Mouse (Mus musculus) forebrain, postnatal 0 days (tissue): ENCODE measurements around the gene Pard6b. TPM values are rescaled to one million over a fixed set of nuclear protein-coding genes. Genes with fewer than 3 reads are reported as not detected.

Experiments used
- ATAC-seq: fragments of 200-750 bp; cut with Nextera tagmentation; 2 replicates; pipeline ENCODE4 v1.8.0; 2017; ENCODE audit warnings: mild to moderate bottlenecking, moderate library complexity
- DNase-seq: peaks from one replicate; pipeline ENCODE4 v3.0.0-alpha.2; 2015
- H3K27ac ChIP-seq: fragments of 300-500 bp; sonication (generic); 2 replicates; pipeline ENCODE4 v1.5.1; 2014; ENCODE audit warnings: low read depth, mild to moderate bottlenecking, antibody characterized with exemption, low read length, moderate library complexity, mixed read lengths
- H3K27me3 ChIP-seq: fragments of 300-500 bp; sonication (generic); 2 replicates; pipeline ENCODE4 v1.6.1; 2014; ENCODE audit warnings: mild to moderate bottlenecking, low read length, mixed read lengths; ENCODE audit not compliant: insufficient read depth
- H3K36me3 ChIP-seq: fragments of 300-500 bp; sonication (generic); 2 replicates; pipeline ENCODE4 v1.6.1; 2014; ENCODE audit warnings: mild to moderate bottlenecking, moderate library complexity; ENCODE audit not compliant: insufficient read depth
- H3K4me1 ChIP-seq: fragments of 300-500 bp; sonication (generic); 2 replicates; pipeline ENCODE4 v1.6.1; 2014; ENCODE audit warnings: antibody characterized with exemption; ENCODE audit not compliant: insufficient read depth
- H3K4me2 ChIP-seq: fragments of 300-500 bp; sonication (generic); 2 replicates; pipeline ENCODE4 v1.6.1; 2014; ENCODE audit warnings: low read depth, mild to moderate bottlenecking, moderate library complexity
- H3K4me3 ChIP-seq: fragments of 300-500 bp; sonication (generic); 2 replicates; pipeline ENCODE4 v1.5.1; 2014; ENCODE audit warnings: low read depth, low read length, mixed read lengths
- H3K9ac ChIP-seq: fragments of 300-500 bp; sonication (generic); 2 replicates; pipeline ENCODE4 v1.6.1; 2014; ENCODE audit warnings: mild to moderate bottlenecking
- H3K9me3 ChIP-seq: fragments of 300-500 bp; sonication (generic); 2 replicates; pipeline ENCODE4 v1.6.1; 2016; ENCODE audit warnings: low read length
- CTCF ChIP-seq: sonication (generic); IDR thresholded peaks from 2 replicates; pipeline ENCODE4 v1.5.1; 2016; ENCODE audit warnings: antibody characterized with exemption, control low read depth, low read depth
- WGBS: fragments of 180-500 bp; shearing (Covaris S2); extraction: QIAGEN DNeasy Blood & Tissue Kit; methylation state at CpG from one replicate; pipeline ENCODE4 v1.1.7; 2014; 5-methylcytosine and 5-hydroxymethylcytosine counted together
- polyA plus RNA-seq: library from polyadenylated mRNA; unstranded; fragments of >200 nt; fragmentation: Nextera tagmentation; extraction: Ambion mirVana; gene quantifications from 2 replicates; pipeline ENCODE4 v1.2.1, GENCODE M21; 2015
- total RNA-seq: library from RNA; depleted of rRNA; stranded (reverse); fragments of >200 nt; gene quantifications from 2 replicates; pipeline ENCODE4 v1.2.3, GENCODE M21; 2014

Pard6b gene
- total and polyA plus RNA-seq, 2 experiments from 2014 or later = 4.1 to 5.3 TPM

DNA sequence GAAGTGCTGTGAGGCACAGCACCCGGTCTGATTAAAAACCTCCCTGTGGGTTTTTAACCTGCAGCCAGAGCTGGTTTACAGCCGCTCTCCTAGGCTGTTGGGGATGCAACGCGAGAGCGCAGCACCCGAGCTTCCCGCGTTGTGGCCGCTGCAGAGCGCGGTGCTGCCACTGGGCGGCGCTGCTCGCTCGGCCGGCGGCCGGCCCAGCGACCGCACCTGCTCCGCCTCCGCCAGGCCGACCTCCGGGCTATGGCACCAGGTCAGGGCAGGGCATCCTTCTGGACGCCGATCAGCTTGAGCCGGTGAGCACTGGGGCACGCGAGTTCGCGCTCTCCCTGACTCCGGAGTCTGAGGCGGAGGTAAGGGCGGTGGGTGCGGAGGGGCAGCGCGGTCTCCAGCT lies 36.3 kb downstream of the Pard6b start:
- Histone ChIP-seq H3K27me3 (no peaks in the 10 kb centered on the region), H3K36me3 (no peaks in the 10 kb centered on the region), H3K4me2 (peak overlapping the region; percentile 54), H3K9me3 (no peaks in the 10 kb centered on the region), H3K9ac (peak overlapping the region; percentile 43), H3K4me3 (peak overlapping the region; percentile 33), H3K27ac (no peak overlapping the region), H3K4me1 (peaks cover 3% of the 10 kb centered on the region)
- TF ChIP-seq CTCF = peak; percentile 80
- DNase-seq = peak; percentile 79
- ATAC-seq = peak; percentile 50; the same call in 1 of the 2 replicates
- WGBS = under 1% methylated on average over 37 of the region's 37 CpGs

DNA sequence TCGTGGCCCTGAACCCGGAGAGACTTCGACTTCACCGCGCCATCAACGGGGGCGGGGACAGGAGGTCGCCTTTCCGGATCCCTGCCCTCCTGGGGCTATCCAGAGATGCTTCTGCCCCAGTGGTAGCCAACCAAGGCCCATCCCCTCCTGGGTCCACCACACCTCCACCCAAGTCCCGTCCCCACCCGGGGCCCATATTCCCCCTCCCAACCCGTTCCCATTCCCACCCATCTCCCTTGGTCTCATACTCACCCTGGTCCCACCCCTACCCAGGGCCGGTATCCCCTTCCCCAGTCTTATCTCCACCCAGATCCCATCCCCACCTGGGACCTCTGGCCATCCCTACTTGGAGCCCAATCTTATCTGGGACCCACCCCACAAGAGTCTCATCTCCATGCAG lies 36.7 kb downstream of the Pard6b start:
- under 1% methylated on average over 13 of the region's 13 CpGs for WGBS

DNA sequence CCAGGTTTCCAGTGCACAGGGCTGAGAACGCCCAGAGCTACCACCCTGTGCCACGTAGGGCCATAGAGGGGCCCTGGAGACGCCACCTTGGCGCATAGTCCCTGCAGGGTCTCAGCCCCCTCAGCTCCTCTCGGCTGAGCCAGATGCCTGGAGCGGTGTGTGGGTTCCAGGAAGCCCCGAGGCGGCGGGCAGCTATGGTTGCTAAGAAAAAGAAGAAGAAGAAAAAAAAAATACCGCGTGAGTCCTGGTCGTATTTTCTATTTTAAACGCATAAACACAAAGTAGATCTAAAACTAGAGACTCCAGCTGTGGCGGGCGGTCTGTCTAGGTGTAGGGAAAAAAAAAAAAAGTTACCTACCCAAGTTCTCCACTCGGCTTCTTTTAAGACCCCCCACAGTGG lies 37.2 kb downstream of the Pard6b start:
- Histone ChIP-seq H3K9me3 (no peaks in the 10 kb centered on the region), H3K4me3 (0 out of 2 replicates have a peak overlapping the region, but pooled peaks have one; percentile 33), H3K27ac (no peak overlapping the region), H3K4me2 (peak overlapping the region; percentile 54), H3K4me1 (peaks cover 3% of the 10 kb centered on the region), H3K36me3 (no peaks in the 10 kb centered on the region), H3K9ac (0 out of 2 replicates have a peak overlapping the region, but pooled peaks have one; percentile 43), H3K27me3 (no peaks in the 10 kb centered on the region)
- TF ChIP-seq CTCF = no peak
- DNase-seq (no peak), ATAC-seq (no peak)
- 43% methylated on average over 16 of the region's 16 CpGs for WGBS

More for the DNA sequence above, 36.7 kb downstream of the Pard6b start:
- no peak for DNase-seq
- Histone ChIP-seq H3K27ac (no peak overlapping the region), H3K4me1 (peaks cover 3% of the 10 kb centered on the region), H3K4me3 (peak overlapping the region; percentile 33), H3K4me2 (peak overlapping the region; percentile 54), H3K27me3 (no peaks in the 10 kb centered on the region), H3K9ac (peak overlapping the region; percentile 43), H3K9me3 (no peaks in the 10 kb centered on the region), H3K36me3 (no peaks in the 10 kb centered on the region)
- no peak for TF ChIP-seq CTCF
- ATAC-seq = no peak

DNA sequence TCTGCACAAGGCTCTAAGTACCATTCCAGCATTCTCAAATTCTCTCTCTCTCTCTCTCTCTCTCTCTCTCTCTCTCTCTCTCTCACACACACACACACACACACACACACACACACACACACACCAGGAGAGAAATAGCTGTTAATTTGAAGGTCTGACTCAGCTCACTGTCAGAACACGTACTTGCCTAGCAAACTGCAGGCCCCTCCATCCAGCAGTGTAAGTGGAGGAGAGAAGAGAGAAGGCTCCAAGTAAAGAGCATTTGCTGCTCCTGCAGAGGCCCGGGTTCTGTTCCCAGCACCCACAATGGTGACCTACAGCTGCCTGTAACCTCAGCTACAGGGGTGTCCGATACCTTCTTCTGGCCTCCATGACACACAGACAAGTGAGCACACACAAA lies 37.7 kb downstream of the Pard6b start:
- Histone ChIP-seq H3K4me2 (no peak overlapping the region), H3K27ac (no peak overlapping the region), H3K27me3 (no peaks in the 10 kb centered on the region), H3K9ac (no peak overlapping the region), H3K4me1 (peaks cover 3% of the 10 kb centered on the region), H3K36me3 (no peaks in the 10 kb centered on the region), H3K4me3 (no peak overlapping the region), H3K9me3 (no peaks in the 10 kb centered on the region)
- TF ChIP-seq CTCF = no peak
- WGBS = 77% methylated on average over 3 of the region's 3 CpGs
- DNase-seq (no peak), ATAC-seq (no peak)

DNA sequence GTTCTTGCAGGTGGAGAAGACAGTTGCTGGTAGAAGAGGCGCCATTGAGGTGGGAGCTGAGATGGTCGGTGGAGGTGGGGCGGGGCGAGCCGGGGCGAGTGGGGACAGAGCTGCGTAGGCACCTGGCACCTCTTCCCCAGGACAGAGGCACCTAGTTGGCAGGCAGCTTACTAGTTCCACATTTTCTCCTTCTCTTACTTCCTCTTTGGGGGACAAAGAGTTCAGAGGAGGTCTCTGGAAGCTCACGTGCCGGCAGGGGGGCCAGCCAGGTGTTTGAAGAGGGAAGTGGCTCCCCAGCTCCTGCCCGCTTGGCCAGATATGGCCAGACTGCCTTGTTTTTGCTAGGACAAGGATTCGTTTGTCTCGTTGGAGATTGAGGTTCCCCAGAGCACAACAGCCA lies 38.3 kb downstream of the Pard6b start:
- ATAC-seq (no peak), DNase-seq (no peak)
- Histone ChIP-seq H3K27me3 (no peaks in the 10 kb centered on the region), H3K9ac (no peak overlapping the region), H3K4me1 (peaks cover 3% of the 10 kb centered on the region), H3K4me2 (no peak overlapping the region), H3K9me3 (no peaks in the 10 kb centered on the region), H3K4me3 (no peak overlapping the region), H3K27ac (no peak overlapping the region), H3K36me3 (no peaks in the 10 kb centered on the region)
- 87% methylated on average over 12 of the region's 12 CpGs for WGBS
- no peak for TF ChIP-seq CTCF

DNA sequence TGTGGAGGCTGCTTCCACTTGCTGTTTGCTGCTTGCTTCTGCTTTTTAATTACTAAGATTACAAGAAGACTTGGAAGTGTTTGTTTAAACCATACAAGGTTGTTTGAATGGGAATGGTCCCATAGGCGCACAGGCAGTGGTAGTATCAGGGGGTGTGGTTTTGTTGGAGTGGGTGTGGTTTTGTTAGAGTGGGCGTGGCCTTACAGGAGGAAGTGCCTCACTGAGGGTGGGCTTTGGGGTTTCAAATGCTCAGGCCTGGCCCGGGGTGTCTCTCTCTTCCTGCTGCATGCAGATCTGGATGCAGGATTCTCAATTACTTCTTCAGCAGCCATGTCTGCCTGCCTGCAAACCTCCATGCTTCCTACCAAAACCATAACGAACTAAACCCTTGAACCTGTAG lies 40.1 kb downstream of the Pard6b start:
- no peak overlapping the region for H3K4me2 ChIP-seq
- no peak overlapping the region for H3K9ac ChIP-seq
- H3K9me3 ChIP-seq = no peaks in the 10 kb centered on the region
- ATAC-seq = no peak
- H3K27me3 ChIP-seq = no peaks in the 10 kb centered on the region
- no peak for DNase-seq
- no peaks in the 10 kb centered on the region for H3K36me3 ChIP-seq
- no peak overlapping the region for H3K4me3 ChIP-seq
- WGBS = 79% methylated on average over 4 of the region's 4 CpGs
- no peak for TF ChIP-seq CTCF
- H3K27ac ChIP-seq = no peak overlapping the region
- no peaks in the 10 kb centered on the region; the same call in 1 of the 2 replicates for H3K4me1 ChIP-seq

DNA sequence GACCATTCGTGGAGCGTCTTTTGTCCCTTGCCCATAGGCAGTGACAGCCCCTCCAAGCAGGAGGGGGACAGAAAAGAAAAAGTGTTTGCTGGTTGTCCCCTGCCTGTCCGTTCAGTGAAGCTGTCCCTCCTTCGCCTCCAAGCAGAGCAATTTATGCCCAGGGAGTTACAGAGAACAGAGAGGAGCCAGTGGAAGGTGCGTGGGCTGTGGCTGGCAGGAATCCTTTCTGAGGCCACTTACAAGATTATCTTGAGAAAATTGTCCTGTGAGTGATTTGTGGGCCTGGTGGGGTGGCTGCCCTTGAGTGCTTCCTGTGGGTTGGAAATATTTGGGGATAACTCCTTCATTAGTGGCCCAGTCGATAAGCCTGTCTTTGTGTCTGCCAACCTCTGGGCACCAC lies 42.8 kb downstream of the Pard6b start:
- no peaks in the 10 kb centered on the region for H3K4me1 ChIP-seq
- H3K4me2 ChIP-seq = no peak overlapping the region
- H3K27me3 ChIP-seq = no peaks in the 10 kb centered on the region
- H3K9ac ChIP-seq = no peak overlapping the region
- no peak overlapping the region for H3K27ac ChIP-seq
- 86% methylated on average over 6 of the region's 6 CpGs for whole genome bisulfite sequencing
- TF ChIP-seq CTCF = no peak
- H3K4me3 ChIP-seq = no peak overlapping the region
- H3K36me3 ChIP-seq = no peaks in the 10 kb centered on the region
- no peak for DNase-seq
- no peaks in the 10 kb centered on the region for H3K9me3 ChIP-seq
- no peak for ATAC-seq
